Mouse (Mus musculus): ENCODE data around the gene Gmcl1.

The Gmcl1 gene

GRCm38 (mm10) chr6:86736313-86736712 is 3.1 kb upstream of the Gmcl1 start:
- no peak for DNase-seq (ENCODE audit: low spot score)

DNA sequence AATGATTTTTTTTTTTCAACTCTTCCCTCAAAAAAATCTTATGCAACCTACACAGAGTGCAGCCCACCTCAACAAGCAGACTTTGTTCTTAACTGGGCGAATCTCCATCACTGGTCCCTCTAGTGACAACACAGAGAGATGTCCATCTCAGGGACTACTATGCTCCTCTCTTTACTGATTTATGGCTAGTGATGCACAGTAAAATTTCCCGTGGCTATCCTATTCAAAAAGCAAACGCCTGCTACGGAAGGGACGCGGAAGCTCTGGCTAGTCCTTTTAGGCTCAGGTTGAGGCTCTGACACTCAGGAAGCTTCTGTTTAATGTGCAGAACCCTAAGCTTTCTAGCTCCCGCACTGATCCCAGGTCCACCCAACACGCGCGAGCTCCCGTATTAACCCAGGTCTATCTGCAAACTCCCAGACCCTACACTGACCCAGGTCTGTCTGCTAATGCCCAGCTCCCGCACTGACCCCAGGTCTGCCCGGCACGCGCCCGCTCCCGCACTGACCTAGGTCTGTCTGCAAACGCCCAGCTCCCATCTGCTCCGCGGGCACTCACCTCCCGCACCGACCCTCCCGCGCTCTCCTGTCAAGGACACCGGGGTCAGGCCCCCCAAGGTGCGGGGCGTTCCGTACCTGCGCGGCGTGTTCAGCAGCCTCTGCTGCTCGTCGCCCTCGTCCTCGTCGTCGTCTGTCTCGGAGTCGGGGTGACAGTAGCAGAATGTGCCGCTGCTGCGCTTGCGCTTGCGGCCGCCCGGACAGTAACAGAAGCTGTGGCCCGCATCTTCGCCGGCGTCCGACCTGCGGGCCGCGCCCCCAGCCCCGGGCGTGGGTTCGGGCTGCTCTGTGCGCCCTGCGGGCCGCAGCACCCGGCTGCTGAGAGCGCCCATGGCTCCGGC is 658 bp downstream of the Gmcl1 start:
- DNase-seq (ENCODE audit: low spot score), result peak; percentile 27

- no peak for DNase-seq (ENCODE audit: low spot score)
These were observed 4.5 kb downstream of the Gmcl1 start for GRCm38 (mm10) chr6:86728711-86729110.

DNA sequence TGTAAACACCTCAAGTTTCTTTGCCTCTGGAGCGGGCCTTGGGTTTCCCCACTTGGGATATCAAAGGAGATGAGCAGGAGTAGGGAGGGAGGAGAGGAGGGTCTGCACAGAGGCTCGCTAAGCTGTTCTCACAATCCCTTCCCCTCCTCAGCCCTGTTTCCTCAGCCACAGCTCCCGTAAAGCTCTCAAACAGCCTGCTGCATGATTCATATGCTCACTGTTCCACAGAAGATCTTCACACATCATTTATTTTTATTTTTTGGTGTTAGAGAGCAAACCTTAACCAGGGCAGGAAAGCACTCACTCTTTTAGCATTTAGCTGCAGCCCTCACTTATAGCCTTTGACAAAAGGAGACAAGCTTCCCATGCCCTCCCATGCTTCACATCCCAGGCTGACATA is 11.2 kb downstream of the Gmcl1 start:
- DNase-seq (ENCODE audit: low spot score), result no peak

GRCm38 (mm10) chr6:86708072-86708774 is 25.0 kb downstream of the Gmcl1 start:
- no peak for DNase-seq (ENCODE audit: low spot score)

DNA sequence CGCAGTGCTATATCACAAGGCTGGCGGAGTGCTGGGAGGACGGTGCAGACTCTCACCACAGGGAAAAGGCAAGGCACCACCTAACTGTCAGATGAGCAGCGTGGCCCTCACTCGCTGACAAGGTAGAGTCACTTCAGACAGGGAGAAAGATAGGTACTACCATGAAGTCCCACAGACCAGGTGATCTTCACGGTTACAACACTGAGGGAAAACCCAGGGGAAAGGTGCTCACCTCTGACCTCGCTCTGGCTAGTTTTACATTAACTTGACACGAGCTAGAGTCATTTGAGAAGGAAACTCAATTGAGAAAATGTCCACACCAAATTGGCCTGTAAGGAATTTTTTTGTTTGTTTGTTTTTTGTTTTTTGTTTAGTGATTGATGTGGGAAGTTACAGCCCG is 30.6 kb downstream of the Gmcl1 start:
- DNase-seq (ENCODE audit: low spot score), result no peak

DNA sequence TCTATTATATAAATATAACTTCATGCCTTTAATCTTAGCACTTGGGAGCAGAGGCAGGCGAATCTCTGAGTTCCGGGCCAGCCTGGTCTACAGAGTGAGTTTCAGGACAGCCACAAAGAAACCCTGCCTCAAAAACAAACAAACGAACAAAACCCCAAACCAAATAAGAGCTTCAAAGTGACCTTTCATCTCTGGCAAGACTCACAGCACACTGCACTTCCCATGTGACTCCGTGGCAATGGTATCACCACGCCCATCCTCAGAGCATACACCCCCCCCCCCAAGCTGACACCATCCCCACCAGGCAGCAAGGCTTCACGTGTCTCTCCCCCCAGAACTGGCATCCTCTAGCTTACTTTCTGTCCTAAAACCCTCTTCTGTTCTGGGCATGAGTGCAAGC is 35.3 kb downstream of the Gmcl1 start:
- no peak for DNase-seq (ENCODE audit: low spot score)

- no peak for DNase-seq (ENCODE audit: low spot score)
These were observed 37.0 kb downstream of the Gmcl1 start for GRCm38 (mm10) chr6:86696213-86696612.

DNA sequence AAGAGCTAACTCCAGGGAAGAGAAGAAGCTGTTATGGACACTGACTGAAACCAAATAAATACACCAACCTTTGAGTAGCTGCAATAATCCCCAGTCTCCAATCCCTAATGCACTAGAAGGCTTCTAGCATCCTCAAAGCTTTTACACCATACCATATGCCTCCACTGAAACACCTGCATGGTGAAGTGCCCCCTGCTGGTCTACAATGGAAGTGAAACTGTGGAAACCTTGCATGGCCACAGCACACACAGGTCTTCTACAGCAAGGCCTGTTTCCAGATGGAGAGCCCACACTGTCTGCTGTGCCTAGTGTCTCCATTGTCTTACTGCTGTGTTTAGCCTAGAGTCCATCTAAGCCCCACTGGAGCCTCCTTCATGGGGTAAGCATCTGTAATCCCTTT is 38.7 kb downstream of the Gmcl1 start:
- DNase-seq (ENCODE audit: low spot score), result peak; percentile 51

- no peak for DNase-seq (ENCODE audit: low spot score)
These were observed 43.5 kb downstream of the Gmcl1 start for GRCm38 (mm10) chr6:86689671-86690070.

DNA sequence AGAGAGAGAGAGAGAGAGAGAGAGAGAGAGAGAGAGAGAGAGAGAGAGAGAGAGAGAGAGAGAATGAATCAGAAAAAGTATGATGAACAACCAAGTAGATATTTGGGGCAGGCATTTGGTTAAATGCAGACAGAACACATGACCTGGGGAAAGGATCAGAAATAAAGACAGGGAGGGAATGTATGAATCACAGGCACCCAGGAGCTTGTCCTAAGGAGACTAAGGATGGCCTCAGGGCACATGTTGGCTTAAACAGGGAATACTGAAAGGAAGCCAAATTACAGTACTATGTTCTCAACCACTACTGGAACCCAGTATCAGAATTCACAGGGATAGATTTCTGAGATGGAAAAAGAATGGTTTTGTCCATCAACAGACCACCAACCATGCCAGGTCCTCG is 46.2 kb downstream of the Gmcl1 start:
- DNase-seq (ENCODE audit: low spot score), result no peak

DNA sequence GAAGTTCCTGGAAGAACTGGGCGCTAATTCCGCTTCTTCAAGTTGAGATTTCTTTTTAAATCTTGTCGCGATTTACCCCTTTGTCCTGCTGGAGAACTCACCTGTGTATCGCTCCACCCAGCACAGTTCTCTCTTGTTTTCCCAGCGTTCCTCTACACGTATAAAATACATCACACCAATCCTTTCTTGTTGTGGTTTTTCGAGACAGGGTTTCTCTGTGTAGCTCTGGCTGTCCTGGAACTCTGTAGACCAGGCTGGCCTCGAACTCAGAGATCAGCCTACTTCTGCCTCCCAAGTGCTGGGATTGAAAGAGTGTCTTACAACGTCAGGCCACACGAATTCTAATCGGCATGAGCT is 48.5 kb downstream of the Gmcl1 start:
- no peak for DNase-seq (ENCODE audit: low spot score)

DNA sequence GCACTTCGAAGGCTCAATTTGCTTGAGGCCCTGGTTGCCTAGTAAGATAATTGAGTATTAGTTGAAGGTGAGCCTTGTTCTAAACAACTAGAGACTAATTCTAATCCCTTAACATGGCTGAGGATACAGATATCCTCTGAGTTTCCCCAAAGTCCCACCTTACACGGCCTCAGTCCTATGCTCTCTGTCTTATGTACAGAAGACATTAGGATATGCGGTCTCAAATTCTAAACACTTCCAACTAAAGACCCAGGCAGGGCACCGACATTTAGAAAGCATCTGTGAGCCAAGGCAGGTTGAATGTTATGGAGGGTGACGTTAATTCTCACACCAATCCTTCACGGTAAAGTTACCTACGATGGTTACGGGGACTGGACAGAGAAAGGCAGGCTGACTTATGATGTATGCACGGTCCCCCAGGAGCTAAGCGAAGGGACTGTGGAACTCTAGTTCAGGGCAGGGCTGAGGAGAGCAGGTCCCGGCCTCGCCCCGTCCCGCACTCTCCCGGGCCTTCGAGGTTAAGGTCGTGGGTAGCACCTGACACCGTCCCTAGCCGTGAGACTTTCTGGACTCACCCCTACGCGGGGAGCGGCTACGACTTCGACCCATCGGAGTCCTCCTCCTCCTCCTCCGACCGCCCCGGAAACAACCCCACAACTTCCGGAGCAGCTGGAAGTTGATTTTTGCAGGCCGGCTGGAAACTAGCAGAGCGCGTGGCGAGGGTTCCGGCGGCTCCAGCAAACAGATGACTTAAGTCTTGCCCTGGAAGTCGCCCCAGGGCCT is 49.1 kb downstream of the Gmcl1 start, which contains the start of gene Snrnp27:
Gene Snrnp27, minus strand, starts transcription at position 651 of the 783 bp plus-strand sequence.
- DNase-seq (ENCODE audit: low spot score), result peak; percentile 93

DNA sequence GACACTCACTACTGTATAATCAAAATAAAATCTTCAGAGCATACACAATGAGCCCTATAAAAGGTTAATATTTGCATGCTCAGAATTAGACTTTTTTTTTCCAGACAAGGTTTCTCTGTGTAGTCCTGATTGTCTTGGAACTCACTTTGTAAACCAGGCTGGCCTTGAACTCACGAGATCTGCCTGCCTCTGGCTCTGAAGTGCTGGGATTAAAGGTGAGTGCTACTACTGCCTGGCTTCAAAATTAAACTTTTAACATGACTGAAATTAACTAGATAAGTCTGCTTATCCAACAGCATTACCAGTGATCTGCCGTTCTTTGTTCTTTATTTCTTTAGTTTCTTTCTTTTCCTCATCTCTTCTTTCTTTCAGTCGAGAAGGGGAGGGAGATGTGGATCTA is 51.9 kb downstream of the Gmcl1 start:
- DNase-seq (ENCODE audit: low spot score), result no peak

GRCm38 (mm10) chr6:86678341-86678740 is 54.8 kb downstream of the Gmcl1 start:
- DNase-seq (ENCODE audit: low spot score), result no peak

- DNase-seq (ENCODE audit: low spot score), result peak; percentile 31
These were observed 62.3 kb downstream of the Gmcl1 start for GRCm38 (mm10) chr6:86670873-86671272.

DNA sequence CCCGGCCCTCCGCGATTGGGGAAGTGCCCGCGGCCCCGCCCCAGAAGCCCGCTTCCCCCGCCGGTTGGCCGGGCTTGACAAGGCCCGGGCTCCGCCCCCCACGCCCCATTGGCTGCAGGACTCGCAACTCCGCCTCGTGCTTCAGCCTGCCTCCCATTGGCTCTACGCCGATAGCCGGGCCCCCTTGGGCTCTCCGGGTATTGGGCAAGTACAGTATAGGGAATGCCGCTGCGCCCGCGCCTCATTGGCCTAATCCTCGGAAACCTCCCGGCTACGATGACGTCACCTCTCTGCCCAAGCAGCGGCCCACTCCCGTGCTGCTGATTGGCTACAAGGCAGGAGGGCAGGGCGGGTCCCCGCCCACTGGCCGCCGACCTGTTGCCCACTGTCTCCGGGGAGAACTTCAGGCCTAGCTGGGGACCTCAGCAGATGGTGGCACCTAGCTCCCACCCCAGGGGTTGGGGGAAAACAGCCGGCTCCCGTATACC is 63.9 kb downstream of the Gmcl1 start:
- DNase-seq (ENCODE audit: low spot score), result peak; percentile 98

- DNase-seq (ENCODE audit: low spot score), result peak; percentile 10
These were observed 64.5 kb downstream of the Gmcl1 start, which contains the start of gene Mxd1 for GRCm38 (mm10) chr6:86668580-86669239. TSS of gene Mxd1 (minus strand) at chr6:86669161.

DNA sequence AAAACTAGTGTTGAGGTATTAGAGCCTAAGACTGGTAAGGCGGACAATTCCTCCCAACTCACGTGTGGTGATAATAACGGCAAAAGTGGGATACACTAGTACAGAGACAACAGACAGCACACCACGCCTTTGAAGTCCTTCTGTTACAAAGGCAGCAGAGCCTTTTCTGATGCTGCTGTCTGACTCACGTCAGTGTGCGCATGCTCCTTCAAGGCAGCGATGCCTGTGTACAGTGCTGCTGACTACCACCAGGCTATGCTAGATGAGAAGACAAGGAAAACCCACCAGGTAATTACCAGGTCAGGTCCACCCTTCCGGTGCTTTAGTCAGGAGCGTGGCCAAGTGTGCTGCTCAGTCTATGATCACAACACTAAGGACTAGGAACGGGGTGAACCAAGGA is 66.1 kb downstream of the Gmcl1 start:
- DNase-seq (ENCODE audit: low spot score), result no peak

DNA sequence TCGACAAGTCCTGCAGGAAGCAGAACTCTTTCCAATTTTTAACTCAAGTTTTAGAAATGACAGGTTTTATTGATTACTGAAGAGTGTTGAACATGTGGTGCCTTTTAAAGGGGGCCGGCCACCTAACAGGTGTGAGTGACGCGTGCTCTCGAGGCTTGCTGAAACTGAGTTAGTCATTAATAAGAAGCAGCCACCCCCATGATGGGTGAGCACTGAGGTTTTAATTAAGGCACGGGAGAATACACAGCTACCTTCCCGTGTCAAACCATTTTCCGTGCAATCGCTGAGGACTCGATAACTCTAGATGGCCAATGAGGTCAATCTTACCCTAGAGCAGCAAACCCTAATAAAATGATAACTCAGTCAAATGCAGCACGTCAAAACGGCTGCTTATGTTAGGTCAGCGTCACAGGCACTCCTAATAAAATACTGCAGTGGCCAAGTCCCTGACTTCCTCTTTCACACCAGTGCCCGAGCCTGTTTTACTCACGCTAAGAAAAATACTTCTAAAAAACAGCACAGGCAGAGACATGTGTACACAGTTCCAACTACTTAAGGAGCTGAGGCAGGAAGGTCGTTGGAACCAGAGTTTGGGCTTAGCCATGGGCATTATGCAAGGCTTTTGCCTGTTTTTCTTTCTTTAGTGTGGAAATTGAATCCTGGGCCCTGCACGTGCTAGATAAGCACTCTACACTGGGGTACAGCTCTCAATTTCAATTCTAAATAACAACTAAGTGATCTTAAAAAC is 67.4 kb downstream of the Gmcl1 start:
- DNase-seq (ENCODE audit: low spot score), result no peak

GRCm38 (mm10) chr6:86665076-86665475 is 68.1 kb downstream of the Gmcl1 start:
- DNase-seq (ENCODE audit: low spot score), result no peak

Measured in urinary bladder, postnatal 25 days (tissue).